20 mouse cellular contexts compared by ENCODE assay signal in genomic region chrX:159364506-159364905, GRCm38 (mm10). TPM values are rescaled to one million over a fixed set of nuclear protein-coding genes. Genes with fewer than 3 reads are reported as not detected.
"Had no signal": no experiment of that assay in that cellular context is flagged by ENCODE, and none has a peak within 500 bp of the region (broad histone marks: within the 10 kb centered on the region; RNA-seq: fewer than 3 reads in every experiment).

No protein-coding gene starts in this region.

- H3K9me3 ChIP-seq: limb, embryonic 10.5 days; limb, embryonic 13.5 days; liver, embryonic 12.5 days; liver, embryonic 15.5 days; lung, embryonic 15.5 days had no signal

- H3K9ac ChIP-seq: limb, embryonic 13.5 days; liver, embryonic 12.5 days; liver, embryonic 15.5 days; lung, embryonic 15.5 days had no signal

- H3K4me2 ChIP-seq: limb, embryonic 13.5 days; liver, embryonic 12.5 days; liver, embryonic 15.5 days; lung, embryonic 15.5 days; midbrain, embryonic 11.5 days had no signal

- H3K27me3 ChIP-seq: liver, embryonic 12.5 days; liver, embryonic 15.5 days; lung, embryonic 15.5 days had no signal

- H3K27ac ChIP-seq: kidney, postnatal 0 days; layer of hippocampus, adult 2 months; limb, embryonic 10.5 days; limb, embryonic 13.5 days; liver, embryonic 12.5 days; liver, embryonic 15.5 days; lung, embryonic 15.5 days had no signal

- H3K4me3 ChIP-seq: layer of hippocampus, adult 2 months; limb, embryonic 10.5 days; limb, embryonic 13.5 days; liver, embryonic 12.5 days; liver, embryonic 15.5 days; lung, embryonic 15.5 days had no signal

- DNase-seq: kidney, postnatal 25 days; layer of hippocampus, adult 9-11 months; liver; lung, adult 18-20 months; lung, postnatal 10 days; lung, postnatal 36 days; midbrain, embryonic 14.5 days; right cerebral cortex, adult 18-20 months; right cerebral cortex, postnatal 14 days; right cerebral cortex, postnatal 4 days; thymus, postnatal 25 days had no signal

- ATAC-seq: liver, embryonic 12.5 days had no signal

- H3K4me1 ChIP-seq: limb, embryonic 10.5 days; limb, embryonic 13.5 days; liver, embryonic 12.5 days; liver, embryonic 15.5 days; lung, embryonic 15.5 days had no signal

- H3K36me3 ChIP-seq: lung, embryonic 15.5 days had no signal

RNA-seq across cellular contexts. Expression of gene Map7d2, which starts 49.9 kb away (rescaled TPM):
- total RNA-seq: megakaryocyte-erythroid progenitor cell, adult 5-6 weeks had no signal
- polyA plus RNA-seq: liver, embryonic 15.5 days had no signal
